Mouse (Mus musculus) midbrain, embryonic 10.5 days (tissue): ENCODE results near the gene Tent5c. TPM values are rescaled to one million over a fixed set of nuclear protein-coding genes. Genes with fewer than 3 reads are reported as not detected.

Experiments
- polyA plus RNA-seq: library from polyadenylated mRNA; unstranded; fragments of >200 nt; fragmentation: Nextera tagmentation; extraction: Ambion mirVana; gene quantifications from 2 replicates; pipeline ENCODE4 v1.2.1, GENCODE M21; 2016

Gene Tent5c
- polyA plus RNA-seq, 1 experiment from 2014 or later, result 1.6 TPM

Other genes starting within 250 kb of the Tent5c start
- 41.1 and 42.8 TPM in 2 replicates for gene Man1a2, start 196.2 kb upstream of the Tent5c start, polyA plus RNA-seq